Mouse (Mus musculus) CH12.LX (cell line): Measurements from ENCODE around the gene Pheta1. TPM values are rescaled to one million over a fixed set of nuclear protein-coding genes. Genes with fewer than 3 reads are reported as not detected.

Experiments
- DNase-seq: peaks from one replicate; pipeline ENCODE4 v3.0.0-alpha.2; 2013; ENCODE audit errors: extremely low read depth
- H3K27ac ChIP-seq: 2 replicates; pipeline ENCODE4 v1.5.1; 2012; ENCODE audit warnings: low read depth, mild to moderate bottlenecking, control low read depth, moderate library complexity; ENCODE audit not compliant: insufficient read depth
- H3K27me3 ChIP-seq: replicated peaks from 2 replicates; pipeline ENCODE3; 2012; ENCODE audit warnings: inconsistent platforms
- H3K36me3 ChIP-seq, 2 experiments: replicated peaks in 1 of 2; 2 replicates each; pipeline versions ENCODE3 to v1.6.1; 2012; ENCODE audit warnings: inconsistent platforms in 1 of 2, low read length in 1 of 2, mild to moderate bottlenecking in 1 of 2, mixed read lengths in 1 of 2, moderate library complexity in 1 of 2; ENCODE audit not compliant: control insufficient read depth in 1 of 2, insufficient read depth in 1 of 2
- H3K4me1 ChIP-seq, 2 experiments: 2 replicates each; pipeline ENCODE4 v1.6.1; 2012; ENCODE audit warnings: inconsistent platforms in 1 of 2, moderate library complexity in 1 of 2; ENCODE audit not compliant: insufficient read depth in 2 of 2, control insufficient read depth in 1 of 2
- H3K4me2 ChIP-seq: 2 replicates; pipeline ENCODE4 v1.6.1; 2012; ENCODE audit warnings: low read depth, mild to moderate bottlenecking, control low read depth; ENCODE audit not compliant: poor library complexity, insufficient read depth, severe bottlenecking
- H3K4me3 ChIP-seq, 3 experiments: fragments of 150-350 bp in 1 of 3; sonication (generic) in 1 of 3; replicated peaks in 1 of 3; 2 replicates each; pipeline versions ENCODE3 to v1.5.1; 2011 to 2012; ENCODE audit warnings: low read depth in 2 of 3, low read length in 2 of 3, mild to moderate bottlenecking in 2 of 3, moderate library complexity in 2 of 3, control low read depth in 1 of 3, improper control_type of control experiment in 1 of 3, inconsistent platforms in 1 of 3, mixed read lengths in 1 of 3; ENCODE audit not compliant: poor library complexity in 1 of 3
- H3K79me2 ChIP-seq: replicated peaks from 2 replicates; pipeline ENCODE4 v1.6.1; 2012; ENCODE audit warnings: mild to moderate bottlenecking, moderate library complexity; ENCODE audit not compliant: control insufficient read depth, poor library complexity, insufficient read depth, severe bottlenecking; ENCODE audit errors: extremely low read depth
- H3K9ac ChIP-seq: 2 replicates; pipeline ENCODE4 v1.6.1; 2012; ENCODE audit warnings: low read depth, mild to moderate bottlenecking, control low read depth, moderate library complexity; ENCODE audit not compliant: insufficient read depth
- H3K9me3 ChIP-seq: replicated peaks from 2 replicates; pipeline ENCODE3; 2012; ENCODE audit warnings: low read length, inconsistent platforms, mixed read lengths
- CTCF ChIP-seq, 2 experiments: IDR thresholded peaks in 1 of 2; conservative IDR thresholded peaks in 1 of 2; 2 replicates each; pipeline ENCODE4 v1.5.1; 2011 to 2012; ENCODE audit warnings: low read depth in 2 of 2, low read length in 2 of 2, improper control_type of control experiment in 1 of 2, inconsistent platforms in 1 of 2, mild to moderate bottlenecking in 1 of 2, moderate library complexity in 1 of 2
- E2F4 ChIP-seq: IDR thresholded peaks from 2 replicates; pipeline ENCODE4 v1.6.1; 2011; ENCODE audit warnings: low read depth, low read length, improper control_type of control experiment; ENCODE audit not compliant: insufficient replicate concordance
- ELF1 ChIP-seq: IDR thresholded peaks from 2 replicates; pipeline ENCODE4 v1.6.1; 2014; ENCODE audit warnings: low read depth, mild to moderate bottlenecking, inconsistent platforms, low read length, improper control_type of control experiment
- EP300 ChIP-seq: IDR thresholded peaks from 2 replicates; pipeline ENCODE4 v1.6.1; 2011; ENCODE audit warnings: low read length, improper control_type of control experiment
- ETS1 ChIP-seq: conservative IDR thresholded peaks from 2 replicates; pipeline ENCODE4 v1.6.1; 2012; ENCODE audit warnings: low read depth, mild to moderate bottlenecking, inconsistent platforms, low read length, improper control_type of control experiment, moderate library complexity
- GABPA ChIP-seq: IDR thresholded peaks from 2 replicates; pipeline ENCODE4 v1.6.1; 2012; ENCODE audit warnings: low read depth, low read length, improper control_type of control experiment, inconsistent platforms; ENCODE audit not compliant: insufficient replicate concordance
- HCFC1 ChIP-seq: IDR thresholded peaks from 2 replicates; pipeline ENCODE4 v1.6.1; 2012; ENCODE audit warnings: low read depth, mild to moderate bottlenecking, inconsistent platforms, low read length, improper control_type of control experiment
- IRF4 ChIP-seq: IDR thresholded peaks from 2 replicates; pipeline ENCODE4 v1.6.1; 2014; ENCODE audit warnings: low read depth, mild to moderate bottlenecking, inconsistent platforms, low read length, improper control_type of control experiment
- KAT2A ChIP-seq: IDR thresholded peaks from 2 replicates; pipeline ENCODE4 v1.6.1; 2012; ENCODE audit warnings: low read length, improper control_type of control experiment, inconsistent platforms; ENCODE audit not compliant: insufficient replicate concordance
- MAFK ChIP-seq: IDR thresholded peaks from 2 replicates; pipeline ENCODE4 v1.6.1; 2011; ENCODE audit warnings: low read length, improper control_type of control experiment; ENCODE audit not compliant: insufficient replicate concordance
- MEF2A ChIP-seq: IDR thresholded peaks from 2 replicates; pipeline ENCODE4 v1.6.1; 2014; ENCODE audit warnings: low read depth, mild to moderate bottlenecking, inconsistent platforms, low read length, improper control_type of control experiment, borderline replicate concordance
- MXI1 ChIP-seq: IDR thresholded peaks from 2 replicates; pipeline ENCODE4 v1.6.1; 2011; ENCODE audit warnings: mild to moderate bottlenecking, low read depth, low read length, improper control_type of control experiment
- MYC ChIP-seq: IDR thresholded peaks from 2 replicates; pipeline ENCODE4 v1.6.1; 2011; ENCODE audit warnings: low read depth, mild to moderate bottlenecking, improper control_type of control experiment, low read length
- PAX5 ChIP-seq: IDR thresholded peaks from 2 replicates; pipeline ENCODE4 v1.6.1; 2012; ENCODE audit warnings: low read length, inconsistent platforms, mixed read lengths
- POLR2AphosphoS2 ChIP-seq: IDR thresholded peaks from 2 replicates; pipeline ENCODE4 v1.6.1; 2011; ENCODE audit warnings: low read depth, low read length, improper control_type of control experiment
- RAD21 ChIP-seq: IDR thresholded peaks from 2 replicates; pipeline ENCODE4 v1.6.1; 2011; ENCODE audit warnings: low read depth, mild to moderate bottlenecking, low read length, improper control_type of control experiment, moderate library complexity
- RCOR1 ChIP-seq: conservative IDR thresholded peaks from 2 replicates; pipeline ENCODE4 v1.6.1; 2012; ENCODE audit warnings: low read depth, mild to moderate bottlenecking, inconsistent platforms, low read length, improper control_type of control experiment
- TCF12 ChIP-seq: IDR thresholded peaks from 2 replicates; pipeline ENCODE4 v1.6.1; 2014; ENCODE audit warnings: low read depth, mild to moderate bottlenecking, inconsistent platforms, low read length, improper control_type of control experiment
- USF1 ChIP-seq: IDR thresholded peaks from 2 replicates; pipeline ENCODE4 v1.6.1; 2014; ENCODE audit warnings: low read depth, mild to moderate bottlenecking, inconsistent platforms, low read length, improper control_type of control experiment
- USF2 ChIP-seq: conservative IDR thresholded peaks from 2 replicates; pipeline ENCODE4 v1.6.1; 2011; ENCODE audit warnings: low read depth, low read length, improper control_type of control experiment
- ZKSCAN1 ChIP-seq: IDR thresholded peaks from 2 replicates; pipeline ENCODE4 v1.6.1; 2012; ENCODE audit warnings: low read depth, inconsistent platforms, low read length, improper control_type of control experiment, borderline replicate concordance
- dilution Hi-C: fragments of 300-500 bp; cut with MboI; formaldehyde crosslinking; loops from 2 replicates; pipeline ENCODE4 v1.14.3; 2020; ENCODE audit warnings: low sequenced_read_pairs; ENCODE audit not compliant: extremely low pct_unique_long_range_greater_than_20kb, extremely low pct_ligation_motif_present
- in situ Hi-C: fragments of 300-500 bp; cut with MboI; formaldehyde crosslinking; loops from 3 replicates; pipeline ENCODE4 v1.14.3; 2019; ENCODE audit warnings: low sequenced_read_pairs, low pct_ligation_motif_present, low pct_unique_long_range_greater_than_20kb, mixed read lengths
- polyA plus RNA-seq: library from polyadenylated mRNA; unstranded; fragments of >175 nt; gene quantifications from 2 replicates; pipeline ENCODE4 v1.2.1, GENCODE M21; 2012; ENCODE audit warnings: low read depth; ENCODE audit not compliant: insufficient read length
- total RNA-seq, 2 experiments: library from RNA; depleted of rRNA; stranded (reverse); fragments of 300-350 nt in 1 of 2; fragments of >200 nt in 1 of 2; gene quantifications; 2 replicates each; pipeline ENCODE4 v1.2.3; 2012 to 2014

Pheta1 gene
- total and polyA plus RNA-seq, 3 experiments = 1.4 to 4.5 (median 2.0) TPM

- Histone ChIP-seq H3K27me3 (peaks cover 38% of the 10 kb centered on the region), H3K36me3 (no peaks in the 10 kb centered on the region), H3K27ac (no peak overlapping the region), H3K9ac (no peak overlapping the region), H3K79me2 (no peaks in the 10 kb centered on the region), H3K4me2 (no peak overlapping the region), H3K4me3 (no peak overlapping the region), H3K9me3 (peaks cover 28% of the 10 kb centered on the region), H3K4me1 (peaks cover 4 to 14% of the 10 kb centered on the region in 2 experiments; a peak in 3 of 4 replicates)
- no peak for TF ChIP-seq ELF1
- TF ChIP-seq POLR2AphosphoS2 = no peak
- no peak for TF ChIP-seq MYC
- TF ChIP-seq KAT2A = no peak
- TF ChIP-seq PAX5 = no peak
- TF ChIP-seq GABPA = no peak
- TF ChIP-seq MAFK = no peak
- no peak for TF ChIP-seq TCF12
- TF ChIP-seq IRF4 = no peak
- in situ Hi-C loops = no loop called here
- dilution Hi-C loops = no loop called here
- no peak for DNase-seq
These were observed 40.6 kb downstream of the Pheta1 start for GRCm38 (mm10) chr5:121889375-121889774.

DNA sequence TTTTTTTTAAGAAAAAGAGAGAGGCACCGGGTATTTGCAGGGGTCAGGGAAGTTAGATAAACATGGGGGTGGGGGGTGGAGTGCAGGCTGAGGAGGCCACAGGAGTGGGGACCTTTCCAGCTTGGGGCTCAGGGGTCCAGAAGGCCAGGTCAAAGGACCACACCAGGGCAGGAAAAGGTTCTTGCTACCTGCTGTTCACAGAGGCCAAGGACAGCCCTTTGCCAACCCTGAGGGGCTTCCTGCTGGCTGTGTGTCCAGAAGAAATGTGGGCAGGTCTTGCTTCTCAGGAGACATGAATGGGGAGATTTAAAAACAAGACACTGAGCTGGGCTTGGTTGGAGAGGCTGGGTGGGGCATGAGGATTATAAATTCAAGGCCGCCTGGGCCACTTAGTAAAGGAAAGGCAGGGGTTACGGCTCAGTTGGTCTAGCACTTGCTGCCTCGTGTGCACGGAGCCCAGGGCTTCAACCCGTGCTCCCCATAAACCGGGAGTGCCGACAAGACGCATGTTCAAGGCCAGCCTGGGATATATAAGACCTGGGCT, 41.1 kb downstream of the Pheta1 start:
- dilution Hi-C loops = no loop called here
- Histone ChIP-seq H3K27me3 (peaks cover 42% of the 10 kb centered on the region), H3K79me2 (no peaks in the 10 kb centered on the region), H3K4me2 (no peak overlapping the region), H3K4me3 (no peak overlapping the region), H3K9me3 (peaks cover 28% of the 10 kb centered on the region), H3K27ac (no peak overlapping the region), H3K36me3 (no peaks in the 10 kb centered on the region), H3K9ac (no peak overlapping the region)
- in situ Hi-C loops = no loop called here
- DNase-seq = no peak
- TF ChIP-seq RCOR1 (no peak), CTCF (conservative IDR thresholded peaks at IDR 0.05 in 1 of 2, IDR thresholded peaks at IDR 0.05 in 1 of 2; ENCODE audit: low read depth in 2 of 2, low read length in 2 of 2) (no peak), ZKSCAN1 (no peak), RAD21 (no peak), USF2 (no peak)
- TF ChIP-seq, all 38 proteins: peak for 0
- peaks cover 4 to 14% of the 10 kb centered on the region in 2 experiments; a peak in 3 of 4 replicates for H3K4me1 ChIP-seq

DNA sequence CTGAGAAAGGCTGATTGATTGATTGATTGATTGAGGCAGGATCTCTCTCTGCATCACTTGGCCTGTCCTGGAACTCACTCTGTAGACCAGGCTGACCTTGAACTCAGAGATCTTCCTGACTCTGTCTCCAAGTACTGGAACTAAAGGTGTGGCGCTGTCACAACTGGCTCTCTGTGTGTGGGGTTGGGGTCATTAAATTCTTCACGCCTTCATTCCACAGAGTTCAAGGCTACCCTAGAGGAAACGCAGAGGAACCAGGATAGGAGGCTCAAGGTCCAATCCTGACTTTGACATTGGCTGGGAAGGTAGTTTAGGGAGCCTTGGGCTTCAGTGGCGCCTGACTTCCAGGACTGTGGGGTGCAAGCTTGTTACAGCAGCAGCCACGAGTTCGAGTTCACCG, 42.1 kb downstream of the Pheta1 start:
- Histone ChIP-seq H3K9ac (no peak overlapping the region), H3K4me3 (no peak overlapping the region), H3K9me3 (peaks cover 24% of the 10 kb centered on the region), H3K27ac (no peak overlapping the region), H3K4me2 (no peak overlapping the region), H3K27me3 (peaks cover 51% of the 10 kb centered on the region), H3K79me2 (no peaks in the 10 kb centered on the region), H3K4me1 (peaks cover 4 to 14% of the 10 kb centered on the region in 2 experiments; a peak in 3 of 4 replicates), H3K36me3 (no peaks in the 10 kb centered on the region)
- in situ Hi-C loops = no loop called here
- DNase-seq = no peak
- TF ChIP-seq EP300 (no peak), RCOR1 (no peak), E2F4 (no peak), GABPA (no peak), IRF4 (no peak), USF2 (no peak), MXI1 (no peak), USF1 (no peak), MEF2A (no peak), ELF1 (no peak), ETS1 (no peak), HCFC1 (no peak), ZKSCAN1 (no peak)
- dilution Hi-C loops = no loop called here
